Mouse (Mus musculus): Measurements from ENCODE around the gene 1700061G19Rik. TPM values are rescaled to one million over a fixed set of nuclear protein-coding genes. Genes with fewer than 3 reads are reported as not detected.

The 1700061G19Rik gene
- polyA plus RNA-seq, 1 experiment = 0.01 TPM

- Histone ChIP-seq H3K27me3 (ENCODE audit: control insufficient read depth, insufficient read depth, insufficient read length) (peaks cover 32% of the 10 kb centered on the region), H3ac (ENCODE audit: control insufficient read depth, insufficient read length) (no peak overlapping the region), H3K36me3 (ENCODE audit: control insufficient read depth, insufficient read depth) (no peaks in the 10 kb centered on the region), H3K4me2 (ENCODE audit: low read depth) (no peak overlapping the region), H3K4me3 (no peak overlapping the region), H3K79me2 (ENCODE audit: control insufficient read depth, insufficient read depth) (no peaks in the 10 kb centered on the region)
- no peak for TF ChIP-seq MYOG (IDR thresholded peaks at IDR 0.05; ENCODE audit: control insufficient read depth in 1 of 3, insufficient read depth in 1 of 3, insufficient read length in 2 of 3, low read depth in 2 of 3)
- no peak for TF ChIP-seq POLR2AphosphoS2 (IDR thresholded peaks at IDR 0.05; ENCODE audit: insufficient read length, low read depth)
- TF ChIP-seq E2F4 (IDR thresholded peaks at IDR 0.05; ENCODE audit: insufficient read depth) = no peak
- no peak for TF ChIP-seq TCF3 (IDR thresholded peaks at IDR 0.05; ENCODE audit: insufficient read length, low read depth)
- TF ChIP-seq POLR2A (IDR thresholded peaks at IDR 0.05; ENCODE audit: insufficient read length, low read depth) = no peak
- no peak for TF ChIP-seq MYOD1 (IDR thresholded peaks at IDR 0.05; ENCODE audit: control insufficient read depth in 1 of 3, insufficient read length in 2 of 3, low read depth in 2 of 3)
- TF ChIP-seq REST (IDR thresholded peaks at IDR 0.05; ENCODE audit: insufficient read depth, insufficient read length) = no peak
- no peak for TF ChIP-seq USF1 (IDR thresholded peaks at IDR 0.05; ENCODE audit: low read depth)
- TF ChIP-seq MAX (IDR thresholded peaks at IDR 0.05; ENCODE audit: low read depth) = no peak
- no peak for TF ChIP-seq CEBPB (IDR thresholded peaks at IDR 0.05; ENCODE audit: insufficient read depth, poor library complexity, severe bottlenecking)
- TF ChIP-seq TCF12 (IDR thresholded peaks at IDR 0.05; ENCODE audit: insufficient read depth, poor library complexity, severe bottlenecking) = no peak
- TF ChIP-seq SRF (IDR thresholded peaks at IDR 0.05; ENCODE audit: control insufficient read depth, insufficient read length, low read depth) = no peak
These were observed 25.6 kb upstream of the 1700061G19Rik start for GRCm38 (mm10) chr17:56849710-56850109.

- Histone ChIP-seq H3ac (ENCODE audit: control insufficient read depth, insufficient read length) (no peak overlapping the region), H3K36me3 (ENCODE audit: control insufficient read depth, insufficient read depth) (no peaks in the 10 kb centered on the region), H3K4me3 (no peak overlapping the region), H3K79me2 (ENCODE audit: control insufficient read depth, insufficient read depth) (no peaks in the 10 kb centered on the region), H3K27me3 (ENCODE audit: control insufficient read depth, insufficient read depth, insufficient read length) (peaks cover 25% of the 10 kb centered on the region), H3K4me2 (ENCODE audit: low read depth) (no peak overlapping the region)
- TF ChIP-seq E2F4 (IDR thresholded peaks at IDR 0.05; ENCODE audit: insufficient read depth) = no peak
These were observed 24.1 kb upstream of the 1700061G19Rik start for GRCm38 (mm10) chr17:56851167-56851566.

GRCm38 (mm10) chr17:56855421-56855820 lies 19.9 kb upstream of the 1700061G19Rik start:
- no peak for TF ChIP-seq CEBPB (IDR thresholded peaks at IDR 0.05; ENCODE audit: insufficient read depth, poor library complexity, severe bottlenecking)
- TF ChIP-seq SRF (IDR thresholded peaks at IDR 0.05; ENCODE audit: control insufficient read depth, insufficient read length, low read depth) = no peak
- TF ChIP-seq TCF12 (IDR thresholded peaks at IDR 0.05; ENCODE audit: insufficient read depth, poor library complexity, severe bottlenecking) = no peak
- TF ChIP-seq POLR2AphosphoS2 (IDR thresholded peaks at IDR 0.05; ENCODE audit: insufficient read length, low read depth) = no peak
- no peak for TF ChIP-seq TCF3 (IDR thresholded peaks at IDR 0.05; ENCODE audit: insufficient read length, low read depth)
- no peak for TF ChIP-seq MYOD1 (IDR thresholded peaks at IDR 0.05; ENCODE audit: control insufficient read depth in 1 of 3, insufficient read length in 2 of 3, low read depth in 2 of 3)
- TF ChIP-seq REST (IDR thresholded peaks at IDR 0.05; ENCODE audit: insufficient read depth, insufficient read length) = no peak
- TF ChIP-seq MAX (IDR thresholded peaks at IDR 0.05; ENCODE audit: low read depth) = no peak
- TF ChIP-seq MYOG (IDR thresholded peaks at IDR 0.05; ENCODE audit: control insufficient read depth in 1 of 3, insufficient read depth in 1 of 3, insufficient read length in 2 of 3, low read depth in 2 of 3) = no peak
- no peak for TF ChIP-seq POLR2A (IDR thresholded peaks at IDR 0.05; ENCODE audit: insufficient read length, low read depth)
- TF ChIP-seq USF1 (IDR thresholded peaks at IDR 0.05; ENCODE audit: low read depth) = no peak
- TF ChIP-seq E2F4 (IDR thresholded peaks at IDR 0.05; ENCODE audit: insufficient read depth) = no peak
- Histone ChIP-seq H3K36me3 (ENCODE audit: control insufficient read depth, insufficient read depth) (no peaks in the 10 kb centered on the region), H3K4me2 (ENCODE audit: low read depth) (no peak overlapping the region), H3K4me3 (no peak overlapping the region), H3K79me2 (ENCODE audit: control insufficient read depth, insufficient read depth) (no peaks in the 10 kb centered on the region), H3ac (ENCODE audit: control insufficient read depth, insufficient read length) (no peak overlapping the region), H3K27me3 (ENCODE audit: control insufficient read depth, insufficient read depth, insufficient read length) (no peaks in the 10 kb centered on the region)

GRCm38 (mm10) chr17:56858216-56858615 lies 17.1 kb upstream of the 1700061G19Rik start:
- Histone ChIP-seq H3K36me3 (ENCODE audit: control insufficient read depth, insufficient read depth) (no peaks in the 10 kb centered on the region), H3K79me2 (ENCODE audit: control insufficient read depth, insufficient read depth) (no peaks in the 10 kb centered on the region), H3ac (ENCODE audit: control insufficient read depth, insufficient read length) (no peak overlapping the region), H3K27me3 (ENCODE audit: control insufficient read depth, insufficient read depth, insufficient read length) (no peaks in the 10 kb centered on the region), H3K4me3 (no peak overlapping the region), H3K4me2 (ENCODE audit: low read depth) (no peak overlapping the region)
- TF ChIP-seq TCF12 (IDR thresholded peaks at IDR 0.05; ENCODE audit: insufficient read depth, poor library complexity, severe bottlenecking) = no peak
- no peak for TF ChIP-seq CEBPB (IDR thresholded peaks at IDR 0.05; ENCODE audit: insufficient read depth, poor library complexity, severe bottlenecking)
- TF ChIP-seq MAX (IDR thresholded peaks at IDR 0.05; ENCODE audit: low read depth) = no peak
- TF ChIP-seq POLR2A (IDR thresholded peaks at IDR 0.05; ENCODE audit: insufficient read length, low read depth) = no peak
- no peak for TF ChIP-seq E2F4 (IDR thresholded peaks at IDR 0.05; ENCODE audit: insufficient read depth)
- TF ChIP-seq MYOD1 (IDR thresholded peaks at IDR 0.05; ENCODE audit: control insufficient read depth in 1 of 3, insufficient read length in 2 of 3, low read depth in 2 of 3) = no peak
- no peak for TF ChIP-seq POLR2AphosphoS2 (IDR thresholded peaks at IDR 0.05; ENCODE audit: insufficient read length, low read depth)
- TF ChIP-seq TCF3 (IDR thresholded peaks at IDR 0.05; ENCODE audit: insufficient read length, low read depth) = no peak
- no peak for TF ChIP-seq MYOG (IDR thresholded peaks at IDR 0.05; ENCODE audit: control insufficient read depth in 1 of 3, insufficient read depth in 1 of 3, insufficient read length in 2 of 3, low read depth in 2 of 3)
- TF ChIP-seq SRF (IDR thresholded peaks at IDR 0.05; ENCODE audit: control insufficient read depth, insufficient read length, low read depth) = no peak
- no peak for TF ChIP-seq REST (IDR thresholded peaks at IDR 0.05; ENCODE audit: insufficient read depth, insufficient read length)
- TF ChIP-seq USF1 (IDR thresholded peaks at IDR 0.05; ENCODE audit: low read depth) = no peak

GRCm38 (mm10) chr17:56858922-56859321 lies 16.4 kb upstream of the 1700061G19Rik start:
- H3K79me2 ChIP-seq (ENCODE audit: control insufficient read depth, insufficient read depth) = no peaks in the 10 kb centered on the region
- peaks cover 2% of the 10 kb centered on the region for H3K27me3 ChIP-seq (ENCODE audit: control insufficient read depth, insufficient read depth, insufficient read length)
- no peak overlapping the region for H3ac ChIP-seq (ENCODE audit: control insufficient read depth, insufficient read length)
- no peak overlapping the region for H3K4me3 ChIP-seq
- H3K4me2 ChIP-seq (ENCODE audit: low read depth) = no peak overlapping the region
- TF ChIP-seq MYOD1 (IDR thresholded peaks at IDR 0.05; ENCODE audit: control insufficient read depth in 1 of 3, insufficient read length in 2 of 3, low read depth in 2 of 3) = no peak
- no peak for TF ChIP-seq TCF3 (IDR thresholded peaks at IDR 0.05; ENCODE audit: insufficient read length, low read depth)
- no peaks in the 10 kb centered on the region for H3K36me3 ChIP-seq (ENCODE audit: control insufficient read depth, insufficient read depth)
